Mouse (Mus musculus): ENCODE data around the gene Scgb1a1. TPM values are rescaled to one million over a fixed set of nuclear protein-coding genes. Genes with fewer than 3 reads are reported as not detected.
"Not testable (repeated sequence)": the region's sequence is repeated elsewhere in the genome, so short reads cannot be mapped to it uniquely, and the experiment has no call there.

Scgb1a1 gene
- total RNA-seq, 2 experiments from 2014 or later: 3.6 TPM; not detected in 1

DNA sequence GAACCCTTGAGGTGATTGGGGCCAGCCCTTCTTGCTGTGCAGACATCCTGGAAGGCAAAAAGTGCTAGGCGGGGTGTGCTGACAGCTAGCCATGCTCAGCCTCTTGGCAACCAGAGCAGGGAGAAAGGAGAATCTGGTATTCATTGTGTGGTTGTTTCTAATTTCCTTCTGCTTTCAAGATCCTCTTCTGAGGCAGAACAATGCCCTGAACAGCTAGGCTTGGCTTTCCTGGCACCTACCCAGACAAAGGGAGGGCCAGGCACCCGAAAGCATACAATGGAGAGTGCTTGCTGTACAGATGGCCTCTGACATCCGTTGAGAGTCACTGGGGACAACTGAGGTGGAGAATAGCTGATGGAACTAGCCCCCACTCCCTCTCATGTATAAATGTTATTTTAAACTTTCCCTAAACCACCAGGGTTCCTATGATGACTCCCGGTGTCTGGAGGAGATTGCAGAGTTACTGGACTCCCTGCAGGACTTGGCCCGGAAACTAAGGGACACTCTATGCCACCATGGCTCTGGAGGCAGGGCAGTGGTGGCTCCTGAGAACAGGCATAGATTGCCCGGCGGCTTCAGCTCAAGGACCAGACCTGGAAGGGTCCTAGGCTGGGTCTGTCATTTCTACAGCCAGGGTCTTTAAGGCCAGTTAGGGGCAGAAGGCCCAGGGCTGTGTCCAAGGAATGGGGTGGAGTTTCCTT, 16.2 kb downstream of the Scgb1a1 start:
- intact Hi-C loops (cut with DNase I): loop anchor here (5.0 kb wide), 1 partner anchor 39 kb away; no protein-coding TSS in a partner anchor
- DNase-seq (ENCODE audit: low spot score): peak; percentile 81

DNA sequence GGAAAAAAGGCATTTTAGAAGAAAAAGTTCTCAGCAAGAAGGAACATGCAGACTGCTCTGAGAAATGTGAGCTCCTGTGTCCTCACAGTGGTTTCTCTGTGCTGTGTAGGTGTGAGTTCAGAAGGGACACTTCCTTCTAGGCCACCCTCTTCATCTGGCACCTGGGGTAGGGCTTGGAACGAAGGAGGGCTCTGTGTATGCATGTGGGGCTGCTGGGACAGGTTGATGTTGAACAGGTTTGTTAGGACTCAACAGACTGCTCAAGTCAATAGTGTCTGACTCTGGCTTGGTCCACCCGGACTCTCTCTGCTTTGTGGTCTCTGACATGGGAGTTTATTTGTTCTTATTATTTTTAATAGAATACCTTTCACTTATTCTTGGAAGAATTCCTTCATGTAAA, 17.4 kb downstream of the Scgb1a1 start:
- no peak for DNase-seq (ENCODE audit: low spot score)
- intact Hi-C loops (cut with DNase I): loop anchor here (5.0 kb wide), 1 partner anchor 38 kb away; no protein-coding TSS in a partner anchor

DNA sequence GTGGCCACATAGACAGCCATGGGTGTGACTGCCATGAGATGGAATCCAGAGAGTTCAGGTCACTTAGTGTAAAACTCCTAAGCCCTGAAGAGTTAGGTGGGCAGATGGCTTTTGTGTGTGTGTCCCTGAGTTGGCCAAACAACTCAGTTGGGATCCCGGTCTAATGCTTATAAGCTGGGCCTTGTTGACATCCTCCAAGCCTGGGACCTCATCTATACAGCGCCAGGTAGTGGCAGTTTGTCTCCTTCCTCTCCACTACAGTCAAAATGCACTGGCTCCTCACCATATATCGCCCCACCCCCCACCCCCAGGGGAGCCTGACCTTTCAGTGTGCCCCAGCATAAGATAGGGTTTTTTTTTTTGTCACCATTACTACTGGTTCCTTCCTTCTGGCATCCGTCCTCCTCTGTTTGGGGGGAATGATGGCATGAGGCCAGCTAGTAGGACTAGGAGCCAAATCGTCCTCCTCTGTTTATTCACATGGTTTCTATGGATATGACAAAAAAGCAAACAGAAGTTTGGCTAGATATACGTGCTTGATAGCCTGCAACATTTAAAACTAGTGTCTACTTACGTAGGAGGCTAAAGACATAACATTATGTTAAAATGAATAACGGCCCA, 18.0 kb downstream of the Scgb1a1 start:
- no peak for DNase-seq (ENCODE audit: low spot score)
- intact Hi-C loops (cut with DNase I): loop anchor here (5.0 kb wide), 1 partner anchor 37 kb away; no protein-coding TSS in a partner anchor

DNA sequence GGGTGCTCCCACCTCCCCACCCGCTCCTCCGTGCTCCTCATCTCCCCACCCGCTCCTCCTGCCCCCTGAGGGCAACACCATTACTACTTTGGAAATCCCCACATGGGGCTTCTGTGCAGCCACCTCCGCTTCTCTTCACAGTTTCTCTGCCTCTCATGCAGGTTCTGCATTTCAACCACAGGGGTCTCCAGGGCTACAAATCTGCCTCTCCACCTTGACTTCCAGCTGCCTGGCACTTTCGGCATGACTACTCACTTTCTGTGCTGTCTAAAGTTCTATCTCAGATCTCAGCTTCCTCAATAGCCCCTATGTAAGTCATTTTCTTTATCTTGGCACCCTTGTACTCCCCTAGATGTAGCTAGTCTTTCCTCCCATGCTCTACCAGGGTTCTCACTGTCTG, 20.5 kb downstream of the Scgb1a1 start:
- no peak for DNase-seq (ENCODE audit: low spot score)
- intact Hi-C loops (cut with DNase I): no loop called here

DNA sequence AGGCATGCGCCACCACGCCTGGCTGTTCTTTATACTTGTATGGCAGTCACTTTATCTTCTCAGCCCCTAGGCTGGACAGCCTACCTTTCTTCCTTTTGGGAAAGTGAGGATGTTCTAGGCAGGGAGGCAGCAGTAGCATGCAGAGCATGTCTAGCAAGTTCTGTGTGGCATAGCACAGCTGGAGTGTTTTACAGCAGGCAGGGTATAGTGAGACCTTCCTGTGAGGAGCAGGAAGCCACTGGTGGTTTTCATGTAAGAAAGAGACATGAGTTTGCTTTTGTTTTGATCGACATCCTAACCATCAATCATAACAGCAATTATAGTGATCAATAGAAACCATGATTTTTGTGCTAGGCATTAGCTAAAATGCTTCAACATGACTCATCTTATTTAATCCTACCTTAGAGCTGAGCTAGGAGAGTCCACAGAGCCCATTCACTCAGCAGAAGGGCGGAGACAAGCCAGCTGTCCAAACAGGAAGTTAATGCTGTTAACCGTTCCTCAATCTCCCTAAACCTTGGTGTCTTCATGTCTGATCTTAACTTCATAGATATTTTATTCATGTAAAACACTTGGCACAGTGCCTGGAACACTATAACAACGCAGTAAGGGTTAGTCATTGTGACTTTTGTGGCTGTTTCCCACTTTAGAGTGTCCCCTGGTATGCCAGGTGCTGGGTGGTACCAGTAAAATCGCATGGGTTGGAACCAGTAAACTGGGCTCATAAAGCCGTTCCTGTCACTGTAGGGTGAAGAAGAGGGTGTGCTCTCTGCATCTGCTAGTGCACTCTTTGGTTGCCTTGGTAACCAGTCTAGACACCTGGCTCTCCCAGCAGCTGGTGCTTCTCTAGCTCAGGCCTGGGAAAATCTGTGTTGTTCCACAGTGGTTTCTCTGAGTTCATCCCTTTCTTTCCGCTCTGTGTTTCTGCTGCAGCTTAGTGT, 21.9 kb downstream of the Scgb1a1 start:
- intact Hi-C loops (cut with DNase I): no loop called here
- no peak for DNase-seq (ENCODE audit: low spot score)

DNA sequence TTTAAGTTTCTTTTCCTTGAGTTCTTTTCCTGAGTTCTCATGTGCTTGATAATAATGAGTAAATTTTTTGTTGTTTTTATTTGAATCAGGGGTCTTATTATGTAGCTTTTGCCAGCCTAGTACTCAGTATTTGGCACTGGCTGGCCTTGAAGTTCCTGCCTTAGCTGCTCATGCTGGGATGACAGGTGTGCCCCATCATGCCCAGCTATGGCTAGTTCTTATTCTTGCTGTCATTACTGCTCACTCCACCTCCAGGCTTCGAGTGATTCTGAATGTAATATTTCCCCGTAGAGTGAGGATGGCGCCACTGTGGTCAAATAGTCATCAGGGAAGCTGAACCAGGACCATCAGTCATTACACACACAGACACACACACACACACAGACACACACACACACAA, 23.9 kb downstream of the Scgb1a1 start:
- intact Hi-C loops (cut with DNase I): no loop called here
- no peak for DNase-seq (ENCODE audit: low spot score)

DNA sequence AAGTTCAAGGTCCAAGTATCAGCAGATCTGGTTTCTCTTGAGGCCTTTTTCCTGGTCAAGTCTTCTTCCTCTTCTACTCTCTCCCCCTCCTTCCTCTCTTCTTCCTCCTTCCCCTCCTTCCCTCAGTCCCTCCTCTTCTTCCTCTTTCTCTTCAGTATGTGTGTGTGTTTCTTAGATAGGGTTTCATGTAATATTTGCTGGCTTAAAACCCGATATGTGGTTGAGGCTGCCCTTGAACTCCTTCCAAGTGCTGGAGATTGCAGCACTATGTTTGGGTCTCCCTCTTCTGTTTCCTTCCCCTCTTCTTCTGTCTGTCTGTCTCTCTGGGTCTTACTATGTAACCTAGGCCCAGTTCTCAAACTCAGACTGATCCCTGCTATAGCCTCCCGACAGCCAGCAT, 24.9 kb downstream of the Scgb1a1 start:
- intact Hi-C loops (cut with DNase I): no loop called here
- DNase-seq (ENCODE audit: low spot score): no peak

DNA sequence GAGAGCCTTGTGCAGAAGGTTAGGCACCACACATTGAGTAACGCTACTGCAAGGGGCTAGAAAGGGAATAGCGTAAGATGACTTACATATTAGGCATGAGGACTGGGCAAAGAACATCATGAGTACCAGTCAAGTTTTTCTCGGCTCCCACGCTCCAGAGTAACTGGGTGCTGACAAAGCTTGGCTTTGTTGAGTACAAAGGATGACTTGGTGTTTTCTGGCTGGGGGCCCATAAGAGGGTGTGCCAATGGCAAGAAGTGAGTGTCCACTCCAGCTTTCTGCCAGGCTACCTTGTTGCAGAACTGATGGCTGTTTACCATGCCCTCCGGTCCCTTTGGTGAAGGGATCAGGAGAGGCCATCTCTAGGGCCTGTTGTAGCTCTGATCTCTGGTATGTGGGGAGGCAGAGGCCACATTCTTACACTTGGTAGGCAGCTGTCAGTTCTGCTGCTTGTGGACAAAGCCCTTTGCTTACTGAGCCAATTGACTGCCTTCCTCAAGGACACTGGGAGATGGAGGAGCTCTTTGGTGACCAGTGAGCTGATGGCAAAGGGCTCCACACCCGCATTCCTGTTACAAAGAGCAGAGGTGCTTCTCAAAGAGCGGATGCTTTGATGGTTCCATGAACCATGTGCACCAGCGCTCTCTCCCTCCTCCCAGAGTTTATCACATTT, 26.4 kb downstream of the Scgb1a1 start:
- DNase-seq (ENCODE audit: low spot score): no peak

DNA sequence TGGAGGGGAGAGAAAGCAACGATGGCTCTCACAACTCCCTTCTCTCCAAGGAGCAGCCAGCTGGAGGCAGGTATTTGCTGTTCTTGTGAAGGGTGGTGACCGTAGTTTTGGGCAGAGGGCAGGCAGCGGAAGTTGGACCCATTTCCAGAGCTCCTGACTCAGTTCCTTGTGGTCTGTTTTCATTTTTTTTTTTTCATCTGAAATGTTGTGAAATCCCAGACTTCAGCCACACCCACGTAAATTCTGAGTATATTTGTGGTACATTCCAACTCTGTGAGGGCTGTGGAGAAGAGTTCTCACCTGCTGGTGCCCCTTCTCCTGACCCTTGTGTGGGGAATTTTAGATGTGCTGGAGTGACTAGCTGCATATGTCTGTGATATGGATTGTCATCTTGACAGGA, 27.7 kb downstream of the Scgb1a1 start:
- DNase-seq (ENCODE audit: low spot score): no peak
- intact Hi-C loops (cut with DNase I): no loop called here

More for the DNA sequence above, 26.4 kb downstream of the Scgb1a1 start:
- intact Hi-C loops (cut with DNase I): no loop called here

DNA sequence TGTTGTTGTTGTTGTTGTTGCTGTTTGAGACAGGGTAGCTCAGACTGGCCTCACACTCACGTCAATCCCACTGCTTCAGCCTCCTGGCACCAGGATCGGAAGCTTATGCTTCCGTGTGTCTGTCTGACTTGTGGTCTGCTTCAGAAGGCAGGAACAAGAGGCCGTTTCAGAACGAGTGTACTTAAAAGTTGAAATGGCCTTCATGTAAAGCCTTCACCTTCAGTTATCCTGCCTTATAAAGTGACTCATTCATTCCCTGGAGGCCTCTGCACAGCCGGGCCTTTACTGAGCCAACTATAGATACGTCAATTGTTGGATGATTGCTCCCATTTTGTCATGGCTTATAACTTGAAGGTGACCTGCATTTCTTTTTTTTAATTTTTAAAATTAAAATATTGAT, 28.4 kb downstream of the Scgb1a1 start:
- DNase-seq (ENCODE audit: low spot score): no peak
- intact Hi-C loops (cut with DNase I): no loop called here

DNA sequence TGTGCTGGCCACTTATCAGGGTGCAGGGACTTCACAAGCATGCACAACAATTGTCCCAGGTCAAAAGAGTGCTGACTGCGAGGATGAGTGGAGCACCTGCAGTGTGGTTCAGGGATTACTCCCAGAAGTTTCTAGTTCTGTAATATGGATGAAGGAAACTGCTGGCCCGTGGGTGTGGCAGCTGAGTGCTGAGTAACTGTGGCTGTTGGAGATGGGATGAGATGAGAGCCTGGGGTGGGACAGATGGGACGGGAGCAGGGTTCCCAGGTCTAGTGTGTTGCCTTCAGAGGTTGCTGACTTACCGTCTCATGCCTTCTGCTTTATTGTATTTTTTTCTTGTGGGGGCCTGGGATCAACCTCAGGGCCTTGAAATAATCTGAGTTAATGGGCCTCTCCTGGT, 28.8 kb downstream of the Scgb1a1 start:
- intact Hi-C loops (cut with DNase I): no loop called here
- no peak for DNase-seq (ENCODE audit: low spot score)

DNA sequence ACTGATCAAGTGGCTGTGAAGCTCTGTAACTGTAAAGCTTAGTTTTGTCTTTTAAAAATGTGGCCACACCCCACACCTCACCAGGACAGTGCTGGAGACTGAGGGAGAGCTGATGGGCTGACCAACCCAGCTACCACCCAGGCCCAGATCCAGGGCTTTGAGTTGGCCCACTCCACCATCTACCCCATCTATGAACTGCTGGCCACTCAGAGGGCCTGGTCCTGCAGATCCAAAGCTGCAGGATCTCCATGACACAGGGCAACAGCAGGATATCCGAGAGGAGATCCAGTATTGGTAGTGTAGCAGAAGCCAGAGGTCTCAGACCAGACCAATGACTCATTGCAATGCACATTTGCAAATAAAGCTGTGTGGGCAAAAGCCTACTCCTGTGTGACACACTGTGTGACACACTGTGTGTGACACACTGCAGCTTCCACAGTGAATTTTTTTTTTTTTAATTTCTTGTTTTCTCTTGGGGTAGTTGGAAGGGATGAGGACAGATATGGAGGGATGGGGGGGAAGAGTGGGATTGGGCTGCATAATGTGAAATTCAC, 29.4 kb downstream of the Scgb1a1 start:
- intact Hi-C loops (cut with DNase I): no loop called here
- no peak for DNase-seq (ENCODE audit: low spot score)

DNA sequence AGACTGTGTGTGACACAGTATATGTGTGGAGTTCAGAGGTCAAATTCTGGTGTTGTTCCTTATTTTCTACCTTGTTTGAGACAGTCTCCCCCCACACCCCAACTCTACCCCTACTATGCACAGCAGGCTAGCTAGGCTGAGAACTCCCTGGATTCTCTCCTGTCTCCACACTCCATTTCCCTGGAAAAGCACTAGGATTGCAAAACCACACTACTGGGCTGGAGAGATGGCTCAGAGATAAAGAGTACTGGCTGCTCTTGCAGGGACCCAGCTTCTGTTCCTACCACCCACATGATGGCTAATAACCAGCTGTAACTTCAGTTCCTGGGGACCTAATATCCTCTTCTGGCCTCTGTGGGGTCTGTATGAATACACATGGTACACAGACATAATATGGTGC, 30.1 kb downstream of the Scgb1a1 start:
- DNase-seq (ENCODE audit: low spot score): no peak
- intact Hi-C loops (cut with DNase I): no loop called here

DNA sequence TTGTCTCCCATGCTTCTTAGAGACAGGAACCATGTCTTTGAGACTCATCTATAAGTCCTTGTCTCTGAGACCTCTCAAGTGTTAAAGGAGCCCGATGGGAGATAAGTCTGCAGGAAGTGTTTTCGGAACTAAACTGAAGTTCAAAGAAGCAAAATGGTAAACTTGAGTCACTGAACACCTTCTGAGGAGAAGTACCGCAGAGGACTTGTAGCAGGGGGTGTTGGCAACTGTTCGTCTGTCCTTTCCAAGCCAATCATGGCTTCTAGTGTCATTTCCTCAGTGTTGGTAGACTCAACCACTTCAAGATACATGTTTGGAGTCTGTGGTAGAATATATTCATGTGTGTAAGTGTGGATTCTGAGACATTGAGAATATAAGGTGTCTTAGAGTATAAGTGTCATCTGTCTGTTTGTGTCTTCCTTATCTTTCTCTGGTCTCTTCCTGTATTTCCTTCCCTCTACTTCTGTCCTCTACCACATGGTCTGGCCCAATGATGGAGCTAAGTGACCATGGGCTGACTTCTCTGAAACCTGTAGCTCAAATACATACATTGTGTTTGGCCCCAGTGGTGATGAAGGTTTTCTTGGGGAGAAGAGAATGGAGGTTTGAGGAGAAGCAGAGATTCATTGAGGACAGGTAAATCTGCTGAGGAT, 31.9 kb downstream of the Scgb1a1 start:
- intact Hi-C loops (cut with DNase I): no loop called here
- DNase-seq (ENCODE audit: low spot score): no peak

DNA sequence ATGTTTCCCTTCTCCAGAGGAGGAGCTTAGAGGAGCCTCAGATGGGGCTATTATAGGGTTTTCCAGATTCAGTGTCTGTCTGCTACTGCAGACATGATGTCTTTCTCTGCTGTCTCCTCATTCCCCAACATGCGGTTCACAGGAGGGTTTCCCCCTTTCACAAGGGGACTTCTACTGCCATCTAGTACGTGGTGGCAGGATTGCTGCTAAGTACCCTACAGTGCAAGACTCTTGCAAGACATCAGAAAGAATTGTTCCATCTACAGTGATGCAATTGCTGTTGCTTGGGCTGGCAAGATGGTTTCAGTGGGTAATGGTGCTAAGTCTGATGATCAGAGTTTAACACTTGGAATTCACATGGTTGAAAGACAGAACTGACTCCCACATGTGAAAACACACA, 32.6 kb downstream of the Scgb1a1 start:
- intact Hi-C loops (cut with DNase I): no loop called here
- no peak for DNase-seq (ENCODE audit: low spot score)

DNA sequence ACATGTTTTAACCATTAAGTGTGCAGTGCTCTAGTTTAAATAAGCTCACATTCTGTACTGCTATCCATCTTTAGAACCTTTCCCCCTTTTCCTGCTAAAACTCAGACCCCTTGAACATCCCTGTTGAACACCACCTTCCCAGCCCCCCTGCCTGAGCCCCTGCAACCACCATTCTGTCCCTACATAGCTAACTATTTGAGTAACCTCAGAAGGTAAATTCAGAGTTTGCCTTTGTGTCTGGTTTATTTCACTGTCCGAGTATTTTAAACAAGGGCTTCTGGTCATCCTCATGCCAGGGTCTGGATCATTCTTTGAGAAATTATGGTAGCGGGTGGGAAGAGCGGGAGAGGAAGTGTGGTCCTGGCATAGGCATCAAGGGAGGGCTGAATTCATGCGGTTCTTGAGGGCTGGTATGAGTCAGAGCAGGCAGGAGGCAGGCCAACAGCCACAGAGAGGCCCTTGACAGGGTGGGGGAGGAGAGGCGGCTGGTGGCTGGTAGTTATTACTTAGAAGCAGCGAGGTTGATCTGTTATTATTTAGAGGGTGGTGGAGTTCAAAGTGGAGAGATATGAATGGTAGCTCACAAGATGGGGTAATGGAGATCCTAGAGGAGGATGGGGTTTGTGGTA, 34.8 kb downstream of the Scgb1a1 start:
- no peak for DNase-seq (ENCODE audit: low spot score)

DNA sequence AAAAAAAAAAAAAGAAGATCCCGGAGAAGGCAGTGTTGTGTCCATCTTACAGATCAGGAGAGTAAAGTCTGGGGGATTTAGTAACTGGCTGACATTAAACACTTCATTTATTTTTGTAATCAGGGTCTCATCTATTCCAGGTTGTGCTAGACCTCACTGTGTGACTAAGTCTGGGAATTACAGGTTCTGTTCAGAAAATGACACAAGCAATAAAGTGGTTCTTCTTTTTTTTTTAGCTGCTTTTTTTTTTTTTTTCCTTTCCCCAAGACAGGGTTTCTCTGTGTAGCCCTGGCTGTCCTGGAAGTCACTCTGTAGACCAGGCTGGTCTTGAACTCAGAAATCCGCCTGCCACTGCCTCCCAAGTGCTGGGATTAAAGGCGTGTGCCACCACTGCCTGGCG, 35.8 kb downstream of the Scgb1a1 start:
- intact Hi-C loops (cut with DNase I); DNase-seq (ENCODE audit: low spot score): not testable (repeated sequence)

More for the DNA sequence above, 34.8 kb downstream of the Scgb1a1 start:
- intact Hi-C loops (cut with DNase I): no loop called here

DNA sequence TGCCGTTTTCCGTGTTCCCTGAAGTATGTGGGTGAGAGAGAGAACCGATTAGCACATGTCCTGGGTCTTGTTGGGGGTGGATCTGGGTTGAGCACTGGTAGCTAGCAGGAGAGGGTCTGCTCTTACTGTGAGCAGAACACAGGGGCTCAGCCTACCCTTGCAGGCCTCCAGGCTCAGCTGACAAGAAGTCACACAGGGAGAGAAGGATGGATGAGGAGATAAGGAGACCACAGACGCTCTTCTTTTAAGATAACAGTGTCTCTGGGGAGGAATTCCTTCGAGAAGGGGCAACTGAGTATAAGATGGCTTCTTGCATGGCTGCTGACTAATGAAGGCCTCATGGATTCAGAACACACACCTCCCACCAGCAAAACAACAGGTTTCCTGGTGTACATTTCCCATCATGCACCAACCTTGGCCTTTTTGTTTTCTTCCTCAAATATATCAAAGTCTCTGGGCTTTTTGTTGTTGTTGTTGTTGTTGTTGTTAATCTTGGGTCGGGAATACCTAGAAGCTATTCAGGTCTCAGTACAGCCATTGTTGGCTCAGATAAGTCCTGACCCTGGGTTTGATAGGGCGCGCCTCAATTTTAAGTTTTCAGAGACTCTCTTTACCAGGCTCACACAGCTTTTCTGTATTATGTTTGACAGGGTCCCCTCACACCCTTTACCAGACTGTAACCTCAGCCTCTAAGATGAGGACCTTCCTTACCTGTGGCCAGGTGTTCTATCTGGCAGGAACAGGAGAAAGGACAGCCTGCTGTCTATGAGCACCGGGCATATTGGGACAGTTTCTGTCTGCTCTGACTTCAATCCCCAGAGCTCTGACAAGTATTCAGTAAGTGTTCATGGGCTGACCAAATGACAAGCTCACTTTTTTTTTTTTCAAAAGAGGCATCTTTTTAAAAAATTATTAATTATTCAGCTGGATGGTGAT, 37.2 kb downstream of the Scgb1a1 start:
- no peak for DNase-seq (ENCODE audit: low spot score)
- intact Hi-C loops (cut with DNase I): no loop called here
